Mouse (Mus musculus): ENCODE measurements around the gene Iqgap1. TPM values are rescaled to one million over a fixed set of nuclear protein-coding genes. Genes with fewer than 3 reads are reported as not detected.

Gene Iqgap1
- total RNA-seq, 2 experiments from 2014 or later, result 28.8 to 37.8 TPM

DNA sequence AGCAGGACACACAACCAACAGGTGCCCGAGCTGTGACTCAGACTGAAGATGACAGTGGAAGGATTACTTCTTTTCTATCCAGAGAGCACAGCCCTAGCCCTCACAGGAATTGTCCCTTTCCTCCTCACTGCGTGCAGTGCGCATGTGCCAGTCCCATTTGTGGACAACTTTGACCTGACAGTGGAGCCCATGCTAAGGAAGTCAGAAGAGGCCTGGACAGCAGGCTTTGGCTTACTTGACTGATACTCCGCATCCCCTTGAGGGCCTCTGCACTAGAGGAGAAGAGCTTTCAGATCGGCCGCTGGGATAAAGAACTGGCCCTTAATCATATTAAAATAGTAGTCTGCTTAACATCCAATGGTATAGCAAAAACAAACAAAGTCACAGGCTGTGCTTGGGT lies 154.9 kb downstream of the Iqgap1 start:
- DNase-seq (ENCODE audit: low spot score in 2 of 2), result no peak

DNA sequence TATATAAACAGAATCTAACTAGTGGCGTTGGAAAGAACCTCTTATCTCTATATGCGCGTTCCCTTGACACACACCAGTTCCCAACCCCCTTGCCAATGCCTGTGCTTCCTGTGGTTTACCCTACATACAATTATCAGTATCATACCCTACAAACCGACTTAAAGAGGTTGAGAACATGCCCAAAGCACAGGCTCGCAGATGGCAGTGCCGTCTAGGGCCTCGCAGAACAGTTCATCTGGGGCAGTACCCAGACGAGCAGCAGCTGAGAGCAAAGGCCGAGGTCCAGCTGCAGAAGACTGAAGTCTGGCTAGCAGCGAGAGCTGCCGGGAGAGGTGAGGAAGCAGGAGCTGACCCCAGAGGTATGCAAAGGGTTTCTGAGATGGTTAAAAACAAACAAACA lies 158.6 kb downstream of the Iqgap1 start:
- DNase-seq (ENCODE audit: low spot score in 2 of 2), result no peak

DNA sequence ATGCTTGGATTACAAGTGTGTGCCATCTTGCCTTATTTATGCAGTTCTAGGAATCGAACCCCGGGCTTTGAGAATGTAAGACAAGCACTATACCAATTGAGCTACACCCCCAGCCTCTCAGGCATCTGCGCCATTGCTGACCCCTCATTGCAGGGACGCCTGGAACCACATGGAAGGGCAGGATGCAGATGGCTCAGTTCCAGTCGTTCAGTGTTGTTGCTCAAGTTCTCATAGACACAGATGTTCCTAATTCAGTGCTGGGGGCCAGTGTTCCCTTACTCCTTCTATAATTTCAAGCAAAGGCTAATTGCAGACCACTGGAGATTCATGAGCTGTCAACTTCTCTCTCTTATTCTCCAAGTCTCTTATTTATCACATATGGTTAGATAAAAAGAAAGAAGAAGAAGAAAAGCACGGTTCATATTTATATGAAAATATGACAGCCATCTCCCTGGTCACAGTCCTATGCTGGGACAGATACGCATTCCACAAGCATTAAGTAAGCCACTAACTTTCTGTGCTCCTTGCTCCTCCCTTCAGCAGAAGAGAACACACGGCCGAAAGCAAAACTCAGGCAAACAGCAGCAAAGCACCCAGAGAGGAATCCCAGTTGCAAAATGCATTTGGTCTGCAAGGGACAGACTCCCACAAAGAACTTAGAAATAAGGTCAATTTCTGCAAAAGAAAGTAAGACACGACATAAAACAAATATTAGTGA lies 159.4 kb downstream of the Iqgap1 start:
- DNase-seq (ENCODE audit: low spot score in 2 of 2), result no peak

Other genes starting within 250 kb of the Iqgap1 start
- gene Crtc3, start 137.1 kb downstream of the Iqgap1 start, total RNA-seq (2021), result 10 to 100 TPM; 21.4 to 25.9 TPM
- 10 to 100 TPM; 13.5 to 14.4 TPM for gene Zscan2, start 34.9 kb upstream of the Iqgap1 start, total RNA-seq (2021)
- 10 to 100 TPM; 28.4 to 33.4 TPM for gene Wdr73, start 75.3 kb upstream of the Iqgap1 start, total RNA-seq (2021)
- gene Nmb, start 79.1 kb upstream of the Iqgap1 start, total RNA-seq (2021), result 10 to 100 TPM in 1 of 2 experiments, 1 to 10 TPM in 1; 9.9 to 12.7 TPM
- 10 to 100 TPM; 75.7 to 79.5 TPM for gene Sec11a, start 121.8 kb upstream of the Iqgap1 start, total RNA-seq (2021)
- 10 to 100 TPM; 24.8 to 32.7 TPM for gene Zfp592, start 167.7 kb upstream of the Iqgap1 start, total RNA-seq (2021)
- gene Alpk3, start 231.6 kb upstream of the Iqgap1 start, total RNA-seq (2021), result 1 to 10 TPM; 1.0 to 1.2 TPM